Mouse (Mus musculus): ENCODE measurements around the gene Crx. TPM values are rescaled to one million over a fixed set of nuclear protein-coding genes. Genes with fewer than 3 reads are reported as not detected.
"Not testable (repeated sequence)": the region's sequence is repeated elsewhere in the genome, so short reads cannot be mapped to it uniquely, and the experiment has no call there.

Crx gene
- total RNA-seq (2015; ENCODE audit: low replicate concordance), result not detected in 2 replicates
- not detected in 2 replicates for total RNA-seq (2017; ENCODE audit: low replicate concordance)

- ATAC-seq (replicated peaks; ENCODE audit: low FRiP score, poor library complexity, severe bottlenecking), result no peak
Observed at GRCm38 (mm10) chr7:15879756-15880155, at the start of gene Crx. Gene Crx (minus strand): TSS chr7:15879968.

GRCm38 (mm10) chr7:15922220-15922773 lies 42.5 kb upstream of the Crx start, which contains the start of gene Selenow:
Gene Selenow (minus strand): TSS chr7:15922402.
- ATAC-seq (replicated peaks; ENCODE audit: low FRiP score, poor library complexity, severe bottlenecking), result peak; percentile 99

GRCm38 (mm10) chr7:15921796-15922195 lies 42.0 kb upstream of the Crx start:
- peak; percentile 52 for ATAC-seq (replicated peaks; ENCODE audit: low FRiP score, poor library complexity, severe bottlenecking)

- ATAC-seq (replicated peaks; ENCODE audit: low FRiP score, poor library complexity, severe bottlenecking), result no peak
Observed at GRCm38 (mm10) chr7:15920645-15921190, 41.0 kb upstream of the Crx start.

GRCm38 (mm10) chr7:15919947-15920346 lies 40.2 kb upstream of the Crx start:
- ATAC-seq (replicated peaks; ENCODE audit: low FRiP score, poor library complexity, severe bottlenecking), result no peak

- ATAC-seq (replicated peaks; ENCODE audit: low FRiP score, poor library complexity, severe bottlenecking), result no peak
Observed at GRCm38 (mm10) chr7:15918371-15918770, 38.6 kb upstream of the Crx start.

- no peak for ATAC-seq (replicated peaks; ENCODE audit: low FRiP score, poor library complexity, severe bottlenecking)
Observed at GRCm38 (mm10) chr7:15916996-15917395, 37.2 kb upstream of the Crx start.

GRCm38 (mm10) chr7:15916134-15916723 lies 36.5 kb upstream of the Crx start:
- ATAC-seq (replicated peaks; ENCODE audit: low FRiP score, poor library complexity, severe bottlenecking), result no peak

- ATAC-seq (replicated peaks; ENCODE audit: low FRiP score, poor library complexity, severe bottlenecking), result not testable (repeated sequence)
Observed at GRCm38 (mm10) chr7:15915695-15916094, 35.9 kb upstream of the Crx start.

- no peak for ATAC-seq (replicated peaks; ENCODE audit: low FRiP score, poor library complexity, severe bottlenecking)
Observed at GRCm38 (mm10) chr7:15914751-15915150, 35.0 kb upstream of the Crx start.

GRCm38 (mm10) chr7:15914252-15914651 lies 34.5 kb upstream of the Crx start:
- peak; percentile 84 for ATAC-seq (replicated peaks; ENCODE audit: low FRiP score, poor library complexity, severe bottlenecking)

- ATAC-seq (replicated peaks; ENCODE audit: low FRiP score, poor library complexity, severe bottlenecking), result 0 out of 2 replicates have a peak, but pooled peaks have one; percentile 75
Observed at GRCm38 (mm10) chr7:15912183-15912582, 32.4 kb upstream of the Crx start.

- ATAC-seq (replicated peaks; ENCODE audit: low FRiP score, poor library complexity, severe bottlenecking), result no peak
Observed at GRCm38 (mm10) chr7:15910521-15910920, 30.8 kb upstream of the Crx start.

- ATAC-seq (replicated peaks; ENCODE audit: low FRiP score, poor library complexity, severe bottlenecking), result no peak
Observed at GRCm38 (mm10) chr7:15907971-15908590, 28.3 kb upstream of the Crx start.

GRCm38 (mm10) chr7:15906602-15907001 lies 26.8 kb upstream of the Crx start:
- no peak for ATAC-seq (replicated peaks; ENCODE audit: low FRiP score, poor library complexity, severe bottlenecking)

GRCm38 (mm10) chr7:15905861-15906260 lies 26.1 kb upstream of the Crx start:
- ATAC-seq (replicated peaks; ENCODE audit: low FRiP score, poor library complexity, severe bottlenecking), result no peak

GRCm38 (mm10) chr7:15901366-15902048 lies 21.7 kb upstream of the Crx start:
- no peak for ATAC-seq (replicated peaks; ENCODE audit: low FRiP score, poor library complexity, severe bottlenecking)

GRCm38 (mm10) chr7:15894251-15894650 lies 14.5 kb upstream of the Crx start:
- no peak for ATAC-seq (replicated peaks; ENCODE audit: low FRiP score, poor library complexity, severe bottlenecking)

GRCm38 (mm10) chr7:15884127-15884526 lies 4.4 kb upstream of the Crx start:
- ATAC-seq (replicated peaks; ENCODE audit: low FRiP score, poor library complexity, severe bottlenecking), result peak; percentile 74; the same call in 1 of the 2 replicates

- ATAC-seq (replicated peaks; ENCODE audit: low FRiP score, poor library complexity, severe bottlenecking), result no peak
Observed at GRCm38 (mm10) chr7:15882317-15882716, 2.5 kb upstream of the Crx start, which contains the start of gene Crxos. Gene Crxos (plus strand): TSS chr7:15882617.

Data from erythroblast, adult 5-6 weeks (primary cell).